Mouse (Mus musculus) CD4-positive naive resting alpha-beta T cell, adult 76 days (primary cell): ENCODE results near the gene Zfyve9. TPM values are rescaled to one million over a fixed set of nuclear protein-coding genes. Genes with fewer than 3 reads are reported as not detected.

Experiments used
- total RNA-seq: library from RNA; stranded (reverse); gene quantifications from one replicate; pipeline ENCODE4 v1.2.4, GENCODE M21; 2023

The Zfyve9 gene
- 0.23 TPM for total RNA-seq

GRCm38 (mm10) chr4:108780057-108780863 lies at the start of gene Zfyve9:
Gene Zfyve9 (minus strand): TSS chr4:108780798.

GRCm38 (mm10) chr4:108719349-108719748 lies 61.2 kb downstream of the Zfyve9 start, which contains the start of gene 3110021N24Rik:
Gene 3110021N24Rik (plus strand): TSS chr4:108719649.

GRCm38 (mm10) chr4:108619587-108620341 lies 160.8 kb downstream of the Zfyve9 start, which contains the start of gene Cc2d1b:
Gene Cc2d1b (plus strand): TSS chr4:108619940.

Other genes starting within 250 kb of the Zfyve9 start
- gene Prpf38a, start 201.5 kb downstream of the Zfyve9 start, total RNA-seq: 56.2 TPM
- gene Orc1, start 201.4 kb downstream of the Zfyve9 start, total RNA-seq: 3.3 TPM
- 111 TPM for gene Cc2d1b, start 160.9 kb downstream of the Zfyve9 start, total RNA-seq
- gene 3110021N24Rik, start 61.1 kb downstream of the Zfyve9 start, total RNA-seq: not detected
- 59.0 TPM for gene Btf3l4, start 52.8 kb upstream of the Zfyve9 start, total RNA-seq
- 18.5 TPM for gene Txndc12, start 53.8 kb upstream of the Zfyve9 start, total RNA-seq
- 35.2 TPM for gene Kti12, start 67.0 kb upstream of the Zfyve9 start, total RNA-seq
- not detected for gene A730015C16Rik, start 67.8 kb upstream of the Zfyve9 start, total RNA-seq
- gene Rab3b, start 98.3 kb upstream of the Zfyve9 start, total RNA-seq: not detected
- 193 TPM for gene Nrd1, start 219.9 kb upstream of the Zfyve9 start, total RNA-seq